Mouse (Mus musculus): Measurements from ENCODE around the gene Cox4i1. TPM values are rescaled to one million over a fixed set of nuclear protein-coding genes. Genes with fewer than 3 reads are reported as not detected.

The Cox4i1 gene
- polyA plus RNA-seq, 1 experiment from 2014 or later: 1,069 TPM

- H3K9ac ChIP-seq: peak overlapping the region; percentile 63
- H3K36me3 ChIP-seq (ENCODE audit: poor library complexity, severe bottlenecking): no peaks in the 10 kb centered on the region
- no peak overlapping the region for H3K27ac ChIP-seq
- H3K9me3 ChIP-seq (replicated peaks): no peaks in the 10 kb centered on the region
- peak overlapping the region; percentile 52 for H3K4me3 ChIP-seq
- peak overlapping the region; percentile 93 for H3K4me2 ChIP-seq
- under 1% methylated on average over 42 of the region's 44 CpGs for WGBS
- peaks cover 56% of the 10 kb centered on the region for H3K27me3 ChIP-seq
- peaks cover 14% of the 10 kb centered on the region for H3K4me1 ChIP-seq
- ATAC-seq: peak; percentile 48; the same call in 1 of the 2 replicates
Observed at GRCm38 (mm10) chr8:120633665-120634271, 34.3 kb upstream of the Cox4i1 start.

- Histone ChIP-seq H3K27me3 (peaks cover 56% of the 10 kb centered on the region), H3K4me1 (peaks cover 14% of the 10 kb centered on the region), H3K4me2 (peak overlapping the region; percentile 93), H3K36me3 (ENCODE audit: poor library complexity, severe bottlenecking) (no peaks in the 10 kb centered on the region), H3K9ac (peak overlapping the region; percentile 63), H3K4me3 (peak overlapping the region; percentile 52), H3K27ac (no peak overlapping the region), H3K9me3 (replicated peaks) (no peaks in the 10 kb centered on the region)
- ATAC-seq: peak; percentile 52
- WGBS: 1% methylated on average over 41 of the region's 42 CpGs
Observed at GRCm38 (mm10) chr8:120634329-120634839, 33.6 kb upstream of the Cox4i1 start.

GRCm38 (mm10) chr8:120641245-120641644 is 26.8 kb upstream of the Cox4i1 start:
- H3K4me2 ChIP-seq: no peak overlapping the region
- WGBS: 22% methylated on average over 8 of the region's 8 CpGs
- H3K27ac ChIP-seq: no peak overlapping the region
- peaks cover 7% of the 10 kb centered on the region; the same call in 1 of the 2 replicates for H3K4me1 ChIP-seq
- no peak overlapping the region for H3K4me3 ChIP-seq
- H3K9ac ChIP-seq: no peak overlapping the region
- no peaks in the 10 kb centered on the region for H3K36me3 ChIP-seq (ENCODE audit: poor library complexity, severe bottlenecking)
- ATAC-seq: no peak
- H3K27me3 ChIP-seq: peaks cover 4% of the 10 kb centered on the region
- no peaks in the 10 kb centered on the region for H3K9me3 ChIP-seq (replicated peaks)

- no peaks in the 10 kb centered on the region for H3K27me3 ChIP-seq
- peaks cover 7% of the 10 kb centered on the region; the same call in 1 of the 2 replicates for H3K4me1 ChIP-seq
- no peak overlapping the region for H3K4me2 ChIP-seq
- H3K36me3 ChIP-seq (ENCODE audit: poor library complexity, severe bottlenecking): no peaks in the 10 kb centered on the region
- 77% methylated on average over 10 of the region's 10 CpGs for WGBS
- no peak overlapping the region for H3K27ac ChIP-seq
- no peaks in the 10 kb centered on the region for H3K9me3 ChIP-seq (replicated peaks)
- no peak for ATAC-seq
- H3K4me3 ChIP-seq: no peak overlapping the region
- H3K9ac ChIP-seq: no peak overlapping the region
Observed at GRCm38 (mm10) chr8:120642031-120642662, 25.9 kb upstream of the Cox4i1 start.

- Histone ChIP-seq H3K27me3 (no peaks in the 10 kb centered on the region), H3K27ac (peak overlapping the region; percentile 14; the same call in 1 of the 2 replicates), H3K36me3 (ENCODE audit: poor library complexity, severe bottlenecking) (no peaks in the 10 kb centered on the region), H3K9me3 (replicated peaks) (no peaks in the 10 kb centered on the region), H3K9ac (0 out of 2 replicates have a peak overlapping the region, but pooled peaks have one; percentile 19), H3K4me3 (no peak overlapping the region), H3K4me2 (no peak overlapping the region), H3K4me1 (peaks cover 7% of the 10 kb centered on the region; the same call in 1 of the 2 replicates)
- peak; percentile 30; the same call in 1 of the 2 replicates for ATAC-seq
- 59% methylated on average over 7 of the region's 7 CpGs for WGBS
Observed at GRCm38 (mm10) chr8:120644663-120645062, 23.4 kb upstream of the Cox4i1 start.

DNA sequence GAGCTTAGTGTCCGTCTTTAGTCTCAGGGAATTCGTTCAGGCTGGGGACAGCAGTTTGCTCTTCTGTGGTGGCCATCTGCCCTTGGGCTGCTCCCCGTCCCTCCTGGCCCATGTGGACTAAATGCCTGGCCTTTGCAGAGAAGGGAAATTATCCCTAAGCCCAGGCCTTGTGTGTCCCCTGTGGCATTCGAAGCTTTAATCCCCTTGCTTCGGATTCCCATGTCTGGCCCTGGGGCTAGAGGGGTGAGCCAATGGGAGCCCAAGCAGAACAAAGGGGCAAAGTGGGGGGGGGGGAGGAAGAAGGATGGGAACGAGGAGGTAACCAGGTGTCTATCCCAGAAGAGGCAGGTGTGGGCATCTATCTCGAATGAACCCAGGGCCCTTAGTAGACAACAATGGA is 20.5 kb upstream of the Cox4i1 start, which contains the start of gene 1190005I06Rik:
Gene 1190005I06Rik, minus strand, starts transcription at position 101 of the 400 bp plus-strand sequence.
- Histone ChIP-seq H3K4me2 (no peak within 1 kb of the TSS), H3K4me1 (peaks cover 7% of the 10 kb centered on the region; the same call in 1 of the 2 replicates), H3K27me3 (no peaks in the 10 kb centered on the region), H3K36me3 (ENCODE audit: poor library complexity, severe bottlenecking) (peaks cover 5% of the 10 kb centered on the region), H3K9ac (no peak within 1 kb of the TSS), H3K27ac (no peak within 1 kb of the TSS), H3K9me3 (replicated peaks) (no peaks in the 10 kb centered on the region), H3K4me3 (no peak within 1 kb of the TSS)
- no peak for ATAC-seq
- 28% methylated on average over 7 of the region's 7 CpGs for WGBS

GRCm38 (mm10) chr8:120656322-120657052 is 11.5 kb upstream of the Cox4i1 start:
- Histone ChIP-seq H3K4me3 (no peak overlapping the region), H3K27me3 (no peaks in the 10 kb centered on the region), H3K4me2 (no peak overlapping the region), H3K27ac (no peak overlapping the region), H3K9me3 (replicated peaks) (no peaks in the 10 kb centered on the region), H3K36me3 (ENCODE audit: poor library complexity, severe bottlenecking) (peaks cover 76% of the 10 kb centered on the region), H3K4me1 (no peaks in the 10 kb centered on the region; the same call in 1 of the 2 replicates), H3K9ac (no peak overlapping the region)
- ATAC-seq: no peak
- 90% methylated on average over 7 of the region's 7 CpGs for WGBS

DNA sequence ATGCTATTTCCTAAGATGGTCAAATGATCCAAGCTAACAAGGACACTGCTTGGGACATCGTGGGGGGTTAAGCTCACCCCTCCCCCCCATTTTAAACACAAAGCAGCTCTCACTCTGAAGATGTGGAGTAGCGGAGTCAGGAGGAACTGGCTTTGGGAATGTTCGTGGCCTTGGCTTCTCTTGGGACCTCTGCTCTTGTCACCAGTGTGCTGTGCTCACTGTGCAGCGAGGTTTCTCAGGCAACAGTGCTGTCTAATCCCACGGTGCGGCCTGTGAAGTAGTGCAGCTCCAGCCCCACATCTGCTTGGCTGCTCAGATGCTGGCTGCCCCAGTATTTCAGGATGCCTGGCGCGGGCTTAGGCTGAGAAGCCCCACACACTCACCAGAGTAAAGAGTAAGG is 10.6 kb upstream of the Cox4i1 start:
- Histone ChIP-seq H3K36me3 (ENCODE audit: poor library complexity, severe bottlenecking) (peaks cover 76% of the 10 kb centered on the region), H3K4me2 (no peak overlapping the region), H3K9ac (no peak overlapping the region), H3K4me1 (no peaks in the 10 kb centered on the region; the same call in 1 of the 2 replicates), H3K27me3 (no peaks in the 10 kb centered on the region), H3K9me3 (replicated peaks) (no peaks in the 10 kb centered on the region), H3K4me3 (no peak overlapping the region), H3K27ac (no peak overlapping the region)
- 86% methylated on average over 8 of the region's 8 CpGs for WGBS
- ATAC-seq: no peak

GRCm38 (mm10) chr8:120664566-120664965 is 3.5 kb upstream of the Cox4i1 start:
- H3K27ac ChIP-seq: no peak overlapping the region
- H3K4me1 ChIP-seq: peaks cover 46% of the 10 kb centered on the region
- no peak overlapping the region for H3K9ac ChIP-seq
- peaks cover 11% of the 10 kb centered on the region; the same call in 1 of the 2 replicates for H3K36me3 ChIP-seq (ENCODE audit: poor library complexity, severe bottlenecking)
- 73% methylated on average over 6 of the region's 6 CpGs for WGBS
- no peaks in the 10 kb centered on the region for H3K27me3 ChIP-seq
- H3K4me3 ChIP-seq: no peak overlapping the region
- ATAC-seq: no peak
- no peaks in the 10 kb centered on the region for H3K9me3 ChIP-seq (replicated peaks)
- no peak overlapping the region for H3K4me2 ChIP-seq

GRCm38 (mm10) chr8:120665726-120666455 is 2.1 kb upstream of the Cox4i1 start:
- no peaks in the 10 kb centered on the region for H3K27me3 ChIP-seq
- peak overlapping the region; percentile 88 for H3K4me2 ChIP-seq
- H3K36me3 ChIP-seq (ENCODE audit: poor library complexity, severe bottlenecking): peaks cover 11% of the 10 kb centered on the region
- peaks cover 49% of the 10 kb centered on the region for H3K4me1 ChIP-seq
- no peak overlapping the region for H3K27ac ChIP-seq
- H3K9me3 ChIP-seq (replicated peaks): no peaks in the 10 kb centered on the region
- peak overlapping the region; percentile 94 for H3K9ac ChIP-seq
- peak overlapping the region; percentile 86 for H3K4me3 ChIP-seq
- ATAC-seq: no peak
- WGBS: 84% methylated on average over 3 of the region's 3 CpGs

- Histone ChIP-seq H3K9ac (peak overlapping the region; percentile 94), H3K27me3 (no peaks in the 10 kb centered on the region), H3K4me1 (peaks cover 55% of the 10 kb centered on the region), H3K36me3 (ENCODE audit: poor library complexity, severe bottlenecking) (peaks cover 22% of the 10 kb centered on the region), H3K9me3 (replicated peaks) (no peaks in the 10 kb centered on the region), H3K4me2 (peak overlapping the region; percentile 88), H3K27ac (no peak overlapping the region), H3K4me3 (peak overlapping the region; percentile 86)
- 2% methylated on average over 17 of the region's 17 CpGs for WGBS
- ATAC-seq: no peak
Observed at GRCm38 (mm10) chr8:120666807-120667470, 1.1 kb upstream of the Cox4i1 start.

All from forebrain, embryonic 13.5 days (tissue).